Mouse (Mus musculus) forebrain, embryonic 12.5 days (tissue): ENCODE data around the gene Nhej1. TPM values are rescaled to one million over a fixed set of nuclear protein-coding genes. Genes with fewer than 3 reads are reported as not detected.

ENCODE experiments used
- ATAC-seq: fragments of 200-750 bp; cut with Nextera tagmentation; 2 replicates; pipeline ENCODE4 v1.8.0; 2017; ENCODE audit warnings: moderate TSS enrichment; ENCODE audit not compliant: low FRiP score
- H3K27ac ChIP-seq: fragments of 300-500 bp; sonication (generic); 2 replicates; pipeline ENCODE4 v1.5.1; 2016; ENCODE audit warnings: mild to moderate bottlenecking
- H3K27me3 ChIP-seq: fragments of 300-500 bp; sonication (generic); 2 replicates; pipeline ENCODE4 v1.6.1; 2016; ENCODE audit warnings: mild to moderate bottlenecking
- H3K36me3 ChIP-seq: fragments of 300-500 bp; sonication (generic); replicated peaks from 2 replicates; pipeline ENCODE4 v1.6.1; 2016; ENCODE audit warnings: mild to moderate bottlenecking
- H3K4me1 ChIP-seq: fragments of 300-500 bp; sonication (generic); 2 replicates; pipeline ENCODE4 v1.6.1; 2016
- H3K4me2 ChIP-seq: fragments of 300-500 bp; sonication (generic); 2 replicates; pipeline ENCODE4 v1.6.1; 2016; ENCODE audit warnings: mild to moderate bottlenecking, moderate library complexity
- H3K4me3 ChIP-seq: fragments of 300-500 bp; sonication (generic); replicated peaks from 2 replicates; pipeline ENCODE4 v1.5.1; 2016; ENCODE audit warnings: mild to moderate bottlenecking
- H3K9ac ChIP-seq: fragments of 300-500 bp; sonication (generic); 2 replicates; pipeline ENCODE4 v1.6.1; 2016; ENCODE audit warnings: mild to moderate bottlenecking
- H3K9me3 ChIP-seq: fragments of 300-500 bp; sonication (generic); 2 replicates; pipeline ENCODE4 v1.6.1; 2016
- WGBS: fragments of 180-500 bp; shearing (Covaris S2); methylation state at CpG from one replicate; pipeline ENCODE4 v1.1.7; 2016; 5-methylcytosine and 5-hydroxymethylcytosine counted together
- polyA plus RNA-seq: library from polyadenylated mRNA; unstranded; fragments of >200 nt; fragmentation: Nextera tagmentation; extraction: Ambion mirVana; gene quantifications from 2 replicates; pipeline ENCODE4 v1.2.1, GENCODE M21; 2016

Nhej1 gene
- 10.1 and 10.9 TPM in 2 replicates for polyA plus RNA-seq

- Histone ChIP-seq H3K4me2 (peak within 1 kb of the TSS; percentile 62), H3K27ac (peak within 1 kb of the TSS; percentile 95), H3K27me3 (0 out of 2 replicates have a peak, but pooled peaks cover 3% of the 10 kb centered on the region), H3K9ac (peak within 1 kb of the TSS; percentile 64), H3K4me3 (peak within 1 kb of the TSS; percentile 61), H3K4me1 (peaks cover 12% of the 10 kb centered on the region), H3K9me3 (no peaks in the 10 kb centered on the region), H3K36me3 (no peaks in the 10 kb centered on the region)
- ATAC-seq: peak; percentile 97
- WGBS: 2% methylated on average over 56 of the region's 56 CpGs
Observed at GRCm38 (mm10) chr1:75124346-75125321, at the start of gene Nhej1. TSS of gene Nhej1 (minus strand) at chr1:75125200.

GRCm38 (mm10) chr1:75168472-75169464 lies 43.8 kb upstream of the Nhej1 start, which contains the start of gene Zfand2b:
TSS of gene Zfand2b (plus strand) at chr1:75168646.
- H3K27me3 ChIP-seq: no peaks in the 10 kb centered on the region
- no peaks in the 10 kb centered on the region for H3K9me3 ChIP-seq
- peak within 1 kb of the TSS; percentile 87 for H3K27ac ChIP-seq
- peaks cover 14% of the 10 kb centered on the region for H3K4me1 ChIP-seq
- H3K4me3 ChIP-seq: peak within 1 kb of the TSS; percentile 61
- peak; percentile 98 for ATAC-seq
- WGBS: 1% methylated on average over 57 of the region's 59 CpGs
- H3K9ac ChIP-seq: peak within 1 kb of the TSS; percentile 55
- H3K36me3 ChIP-seq: peaks cover 32% of the 10 kb centered on the region
- peak within 1 kb of the TSS; percentile 56 for H3K4me2 ChIP-seq

GRCm38 (mm10) chr1:75168093-75168471 lies 43.1 kb upstream of the Nhej1 start:
- WGBS: 11% methylated on average over 7 of the region's 7 CpGs
- H3K9ac ChIP-seq: peak overlapping the region; percentile 55; the same call in 1 of the 2 replicates
- 0 out of 2 replicates have a peak overlapping the region, but pooled peaks have one; percentile 87 for H3K27ac ChIP-seq

GRCm38 (mm10) chr1:75160256-75160617 lies 35.2 kb upstream of the Nhej1 start:
- no peaks in the 10 kb centered on the region for H3K27me3 ChIP-seq
- ATAC-seq: no peak
- 82% methylated on average over 4 of the region's 4 CpGs for WGBS
- no peak overlapping the region for H3K27ac ChIP-seq
- no peaks in the 10 kb centered on the region for H3K9me3 ChIP-seq
- H3K36me3 ChIP-seq: no peaks in the 10 kb centered on the region
- H3K9ac ChIP-seq: no peak overlapping the region
- H3K4me2 ChIP-seq: no peak overlapping the region
- no peak overlapping the region for H3K4me3 ChIP-seq
- H3K4me1 ChIP-seq: no peaks in the 10 kb centered on the region

More at GRCm38 (mm10) chr1:75168093-75168471, 43.1 kb upstream of the Nhej1 start:
- Histone ChIP-seq H3K27me3 (no peaks in the 10 kb centered on the region), H3K4me2 (peak overlapping the region; percentile 56), H3K9me3 (no peaks in the 10 kb centered on the region), H3K36me3 (peaks cover 25% of the 10 kb centered on the region), H3K4me1 (peaks cover 14% of the 10 kb centered on the region), H3K4me3 (peak overlapping the region; percentile 61)
- peak; percentile 36; the same call in 1 of the 2 replicates for ATAC-seq

GRCm38 (mm10) chr1:75159540-75160255 lies 34.7 kb upstream of the Nhej1 start:
- no peaks in the 10 kb centered on the region for H3K36me3 ChIP-seq
- WGBS: 64% methylated on average over 5 of the region's 5 CpGs

GRCm38 (mm10) chr1:75158990-75159389 lies 34.0 kb upstream of the Nhej1 start:
- Histone ChIP-seq H3K27me3 (no peaks in the 10 kb centered on the region), H3K9me3 (no peaks in the 10 kb centered on the region), H3K36me3 (no peaks in the 10 kb centered on the region), H3K4me2 (no peak overlapping the region), H3K27ac (no peak overlapping the region), H3K4me1 (no peaks in the 10 kb centered on the region), H3K9ac (no peak overlapping the region), H3K4me3 (no peak overlapping the region)
- no peak for ATAC-seq

More at GRCm38 (mm10) chr1:75159540-75160255, 34.7 kb upstream of the Nhej1 start:
- Histone ChIP-seq H3K4me1 (no peaks in the 10 kb centered on the region), H3K9me3 (no peaks in the 10 kb centered on the region), H3K27ac (no peak overlapping the region), H3K9ac (no peak overlapping the region), H3K4me3 (no peak overlapping the region), H3K27me3 (no peaks in the 10 kb centered on the region), H3K4me2 (no peak overlapping the region)
- no peak for ATAC-seq

GRCm38 (mm10) chr1:75155837-75156236 lies 30.8 kb upstream of the Nhej1 start:
- Histone ChIP-seq H3K27me3 (no peaks in the 10 kb centered on the region), H3K9me3 (no peaks in the 10 kb centered on the region), H3K27ac (no peak overlapping the region), H3K4me2 (no peak overlapping the region), H3K4me1 (no peaks in the 10 kb centered on the region), H3K4me3 (no peak overlapping the region), H3K9ac (no peak overlapping the region), H3K36me3 (no peaks in the 10 kb centered on the region)
- no peak for ATAC-seq
- WGBS: 75% methylated on average over 3 of the region's 3 CpGs

- Histone ChIP-seq H3K36me3 (peaks cover 49% of the 10 kb centered on the region), H3K27ac (no peak overlapping the region), H3K4me1 (peaks cover 12% of the 10 kb centered on the region), H3K27me3 (no peaks in the 10 kb centered on the region), H3K9me3 (no peaks in the 10 kb centered on the region), H3K4me2 (no peak overlapping the region), H3K4me3 (no peak overlapping the region), H3K9ac (no peak overlapping the region)
- 93% methylated on average over 4 of the region's 4 CpGs for WGBS
- ATAC-seq: no peak
Observed at GRCm38 (mm10) chr1:75148727-75149126, 23.7 kb upstream of the Nhej1 start.

- ATAC-seq: no peak
- 84% methylated on average over 7 of the region's 7 CpGs for WGBS
Observed at GRCm38 (mm10) chr1:75147411-75148135, 22.6 kb upstream of the Nhej1 start.

GRCm38 (mm10) chr1:75145589-75145988 lies 20.6 kb upstream of the Nhej1 start:
- H3K4me2 ChIP-seq: no peak overlapping the region
- no peaks in the 10 kb centered on the region for H3K27me3 ChIP-seq
- 98% methylated on average over 3 of the region's 3 CpGs for WGBS
- no peak overlapping the region for H3K4me3 ChIP-seq
- no peaks in the 10 kb centered on the region for H3K9me3 ChIP-seq
- no peak overlapping the region for H3K27ac ChIP-seq
- H3K4me1 ChIP-seq: peaks cover 25% of the 10 kb centered on the region
- no peak for ATAC-seq
- H3K9ac ChIP-seq: no peak overlapping the region
- peaks cover 49% of the 10 kb centered on the region for H3K36me3 ChIP-seq

More at GRCm38 (mm10) chr1:75147411-75148135, 22.6 kb upstream of the Nhej1 start:
- Histone ChIP-seq H3K27ac (no peak overlapping the region), H3K9ac (no peak overlapping the region), H3K36me3 (peaks cover 49% of the 10 kb centered on the region), H3K27me3 (no peaks in the 10 kb centered on the region), H3K4me3 (no peak overlapping the region), H3K4me1 (peaks cover 17% of the 10 kb centered on the region), H3K9me3 (no peaks in the 10 kb centered on the region), H3K4me2 (no peak overlapping the region)
